Mouse (Mus musculus) right cerebral cortex, postnatal 36 days (tissue): ENCODE results near the gene Cdkal1.

Source experiments
- DNase-seq, 2 experiments: peaks; one replicate each; pipeline ENCODE4 v3.0.0; 2022; ENCODE audit warnings: low spot score in 2 of 2, mixed read lengths in 1 of 2

Gene Cdkal1

DNA sequence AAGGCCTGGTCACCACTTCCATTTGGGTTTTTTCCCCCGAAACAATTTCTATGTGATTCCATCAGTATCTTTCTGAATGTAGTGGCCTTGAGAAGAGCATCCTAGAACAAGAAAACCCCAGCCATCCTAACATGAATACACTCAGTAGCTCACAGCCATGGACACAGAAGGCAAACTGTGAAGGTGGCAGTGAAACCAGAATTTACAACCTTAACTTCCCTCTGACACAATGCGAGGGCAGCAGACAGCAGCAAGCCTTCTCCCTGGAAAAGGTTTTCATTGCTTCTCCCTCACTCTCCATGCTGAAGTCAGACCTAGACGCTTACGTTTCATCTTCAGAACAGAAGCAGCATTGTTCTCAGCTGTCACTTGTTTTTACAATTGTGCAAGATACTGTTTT lies 87.9 kb downstream of the Cdkal1 start:
- DNase-seq = no peak

DNA sequence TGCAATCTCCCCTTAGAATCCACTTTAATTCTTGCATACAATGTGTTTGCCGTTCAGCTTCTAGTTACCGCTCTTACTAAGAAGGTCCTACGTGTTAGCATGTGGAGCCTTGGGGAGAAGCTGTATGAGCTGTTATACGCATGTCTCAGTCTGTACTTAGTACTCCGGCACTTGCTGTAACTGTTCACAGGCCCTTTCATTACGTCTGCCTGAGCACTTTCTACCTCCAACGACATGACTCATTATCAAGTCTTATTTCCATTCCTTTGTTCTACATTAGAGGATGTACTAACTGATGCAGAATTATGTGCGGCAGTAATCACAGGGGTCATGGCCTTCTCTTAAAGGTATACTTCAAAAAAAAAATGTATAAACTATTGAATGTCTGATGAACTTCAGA lies 89.1 kb downstream of the Cdkal1 start:
- DNase-seq = no peak

DNA sequence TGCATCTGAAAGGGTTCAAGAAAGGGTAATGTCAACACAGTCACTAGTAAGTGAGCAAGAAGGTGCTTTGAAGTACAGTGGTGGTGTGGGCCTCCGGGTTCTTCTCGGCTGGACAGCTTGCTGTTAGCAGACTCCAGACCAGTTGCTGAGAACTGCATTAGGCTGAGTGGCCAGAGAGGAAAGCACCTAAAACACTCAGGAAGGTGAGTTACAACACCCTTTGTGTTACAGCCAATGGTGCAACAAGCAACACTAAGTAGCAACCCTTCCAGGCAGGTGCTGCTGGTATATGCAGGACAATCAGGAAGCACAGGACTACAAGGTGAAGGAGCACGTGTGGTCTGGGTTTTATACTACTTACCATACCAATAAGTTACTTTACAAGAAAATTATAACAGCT lies 90.2 kb downstream of the Cdkal1 start:
- no peak for DNase-seq

DNA sequence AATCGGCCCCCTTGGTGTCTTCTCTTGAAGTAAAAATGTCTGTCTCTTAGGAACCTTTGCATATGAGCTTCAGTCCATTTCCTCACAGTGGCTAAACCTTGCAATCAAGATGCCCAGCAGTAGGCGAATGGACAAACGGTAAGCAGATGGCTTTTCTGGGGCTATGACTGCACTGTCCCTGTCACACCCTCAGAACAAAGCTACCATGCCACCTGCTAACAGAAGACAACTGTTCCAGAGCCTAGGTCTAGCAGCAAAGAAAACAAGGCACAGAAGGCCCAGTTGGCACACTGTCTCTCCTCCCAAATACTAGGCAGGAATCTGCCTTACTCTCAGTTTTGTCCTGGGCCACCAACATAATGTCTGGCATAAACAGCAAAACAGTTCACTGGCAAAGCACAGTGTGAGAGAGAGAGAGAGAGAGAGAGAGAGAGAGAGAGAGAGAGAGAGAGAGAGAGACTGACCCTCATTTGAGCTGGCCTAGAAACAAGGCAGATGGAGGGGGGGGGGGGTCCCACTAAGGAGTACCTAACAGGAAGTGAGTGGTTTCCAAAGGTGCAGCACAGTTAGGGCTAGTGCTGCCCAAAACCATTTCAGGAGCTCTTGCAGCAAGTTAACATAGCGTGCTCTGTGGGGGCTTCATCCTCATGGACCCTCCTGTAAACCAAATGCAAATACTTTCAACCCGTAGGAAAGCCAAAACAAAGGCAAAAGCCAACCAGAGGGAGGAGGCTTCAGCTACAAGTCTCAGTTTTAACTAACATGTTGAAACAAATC lies 95.6 kb downstream of the Cdkal1 start:
- no peak for DNase-seq

DNA sequence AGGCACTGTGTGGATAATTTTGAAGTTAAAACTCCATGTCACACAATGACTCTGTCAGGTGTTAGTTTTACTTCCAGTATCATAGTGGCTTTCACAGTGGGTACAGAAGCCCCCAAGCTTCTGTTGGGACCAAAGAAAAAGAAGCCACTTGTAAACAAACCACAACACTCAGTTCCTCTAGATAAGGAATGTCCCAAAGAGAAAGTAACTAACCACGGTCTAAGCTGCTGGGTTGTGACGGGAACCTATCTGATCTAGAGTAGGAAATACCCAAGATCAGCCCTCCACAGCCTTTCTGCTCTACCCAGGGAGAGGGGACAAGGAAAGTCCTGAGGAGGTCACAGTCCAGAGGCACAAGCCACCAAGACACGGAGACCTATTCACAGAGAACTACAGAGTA lies 99.4 kb downstream of the Cdkal1 start:
- no peak for DNase-seq

DNA sequence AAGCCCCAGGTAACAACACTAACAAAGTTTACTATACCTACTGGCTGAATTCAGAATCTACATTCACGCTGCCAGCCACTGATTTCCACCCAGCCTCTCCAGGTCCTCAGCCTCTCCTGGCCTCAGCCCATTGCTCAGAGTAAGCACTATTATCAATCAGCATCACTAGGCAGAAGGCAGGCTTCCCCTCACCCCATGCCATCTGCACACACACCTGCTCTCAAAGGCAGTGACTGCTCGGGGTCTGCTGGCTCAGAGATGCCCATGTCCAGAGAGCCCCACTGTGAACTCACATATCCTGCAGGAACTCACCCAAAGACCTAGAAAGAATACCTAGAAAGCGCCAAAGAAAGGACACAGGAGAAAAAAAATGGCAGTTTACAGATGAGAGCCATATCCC lies 102.2 kb downstream of the Cdkal1 start:
- DNase-seq = no peak

DNA sequence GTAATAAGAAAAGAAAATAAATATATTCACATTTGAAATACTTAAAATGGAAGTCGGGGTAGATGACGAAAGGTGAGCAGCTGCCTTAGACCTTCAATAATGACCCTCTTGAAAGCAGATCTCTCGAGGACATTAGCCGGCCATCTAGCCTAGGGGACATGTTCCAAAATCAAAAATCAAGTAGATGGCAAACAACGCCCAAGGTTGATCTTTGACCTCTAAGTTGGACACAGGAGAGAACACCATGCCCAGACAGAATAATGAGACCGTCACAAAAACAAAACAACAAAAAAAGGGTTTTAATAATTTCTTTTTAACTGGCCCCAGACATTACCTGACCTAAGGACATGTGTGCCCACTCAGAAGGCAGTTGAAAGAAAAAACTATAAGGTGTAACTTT lies 103.4 kb downstream of the Cdkal1 start:
- DNase-seq = no peak

DNA sequence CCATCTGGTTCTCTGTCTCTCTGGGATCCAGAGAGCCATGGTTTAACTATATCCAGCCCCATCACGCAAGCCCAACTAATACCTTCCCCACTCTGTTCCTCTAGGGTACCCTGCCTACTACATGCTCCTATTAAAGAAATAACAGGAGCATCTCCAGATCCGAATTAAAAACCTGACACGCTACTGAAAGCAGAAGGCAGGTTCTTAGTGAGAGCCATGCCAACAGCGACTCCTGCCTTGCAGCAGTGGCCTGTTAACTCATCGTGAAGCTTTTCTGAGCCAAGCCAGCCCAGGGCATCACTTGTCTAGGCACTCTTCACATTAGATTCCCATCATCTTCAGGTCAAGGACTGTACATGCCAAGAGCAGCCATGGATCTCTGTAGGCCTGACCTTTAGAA lies 104.3 kb downstream of the Cdkal1 start:
- no peak for DNase-seq

DNA sequence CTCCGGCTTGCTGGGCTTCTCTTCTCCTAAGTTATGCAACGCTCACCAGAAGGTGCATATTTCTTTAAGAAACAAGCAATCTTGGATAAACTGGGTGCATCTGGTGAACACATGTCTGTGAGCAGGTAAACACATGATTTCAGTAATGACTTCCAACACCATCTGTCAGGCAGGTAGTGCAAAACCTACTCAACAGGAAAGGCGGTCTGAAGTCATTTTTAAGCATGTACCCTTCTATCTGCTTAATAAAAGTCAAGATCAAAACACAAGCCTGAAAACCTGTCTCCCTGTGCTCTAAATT lies 108.2 kb downstream of the Cdkal1 start:
- DNase-seq = no peak

DNA sequence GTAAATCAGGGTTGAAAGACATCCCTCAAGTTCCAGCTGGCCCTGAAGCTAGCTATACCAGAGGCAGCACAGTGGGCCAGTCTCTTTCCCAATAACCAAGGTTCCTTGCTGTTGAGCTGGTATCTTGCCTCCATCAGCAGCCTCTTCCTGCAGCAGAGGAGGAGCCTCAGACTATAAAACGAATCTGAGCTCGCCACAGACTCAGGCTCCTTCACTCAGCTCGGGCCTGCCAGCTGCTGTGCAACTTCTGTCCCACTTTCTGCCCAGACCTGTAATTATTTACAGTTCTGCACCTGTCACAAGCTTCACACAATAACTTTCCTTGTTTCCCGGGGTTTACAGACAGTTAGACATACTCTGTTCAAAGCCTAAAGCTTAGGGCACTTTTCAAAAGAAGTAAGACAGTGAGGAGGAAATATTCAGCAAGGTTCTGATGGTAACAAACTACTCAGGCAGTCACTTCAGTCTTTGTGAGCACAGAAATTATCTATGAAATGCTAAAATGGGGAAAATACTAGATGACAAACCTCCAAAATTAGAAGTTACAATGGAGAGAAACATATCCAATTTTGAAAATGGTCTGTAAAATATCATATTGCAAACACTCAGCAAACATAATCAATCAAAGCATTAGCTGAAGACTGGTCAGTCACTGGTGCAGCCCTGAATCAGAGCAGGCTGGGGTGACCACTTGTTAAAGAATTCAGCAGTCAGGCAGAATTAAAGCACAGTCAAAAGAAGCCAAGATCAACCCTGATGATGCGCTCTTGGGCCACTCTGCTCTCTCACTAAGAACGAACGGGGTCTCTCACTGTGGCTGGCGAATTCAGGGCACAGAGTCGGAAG lies 108.8 kb downstream of the Cdkal1 start:
- DNase-seq = no peak

DNA sequence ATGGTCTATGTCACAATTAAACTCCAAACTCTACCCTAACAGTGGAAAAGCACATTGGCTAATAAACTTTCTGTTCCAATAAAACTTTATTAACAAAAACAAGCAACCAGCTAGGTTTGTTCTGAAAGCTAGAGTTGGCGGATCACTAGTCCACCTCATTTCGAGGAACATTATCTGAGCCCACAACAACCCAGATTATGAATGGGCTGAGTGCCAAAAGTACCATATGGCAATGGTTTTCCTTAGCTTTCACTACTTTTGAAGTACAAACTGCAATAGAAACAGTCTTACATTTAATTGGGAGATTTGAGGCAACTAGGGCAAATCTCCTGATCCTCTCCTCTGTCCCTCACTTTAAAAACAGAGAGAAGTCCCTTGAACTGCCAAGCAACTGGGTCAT lies 110.4 kb downstream of the Cdkal1 start:
- DNase-seq = no peak

DNA sequence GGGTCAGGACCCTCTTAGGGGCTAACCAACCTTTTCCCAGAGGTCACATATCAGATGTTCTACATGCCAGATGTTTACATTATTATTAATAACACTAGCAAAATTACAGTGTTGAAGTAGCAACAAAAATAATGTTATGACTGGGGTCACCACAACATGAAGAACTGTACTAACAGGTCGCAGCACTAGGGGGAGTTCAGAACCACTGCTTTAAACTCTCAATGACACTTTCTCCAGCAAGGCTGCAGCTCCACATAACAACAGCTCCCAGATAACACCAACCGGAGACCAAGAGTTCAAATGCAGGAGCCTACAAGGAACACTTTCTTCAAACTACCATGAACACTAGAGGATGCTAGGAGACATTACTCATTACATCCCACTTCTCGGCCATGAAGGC lies 111.3 kb downstream of the Cdkal1 start:
- DNase-seq = no peak

DNA sequence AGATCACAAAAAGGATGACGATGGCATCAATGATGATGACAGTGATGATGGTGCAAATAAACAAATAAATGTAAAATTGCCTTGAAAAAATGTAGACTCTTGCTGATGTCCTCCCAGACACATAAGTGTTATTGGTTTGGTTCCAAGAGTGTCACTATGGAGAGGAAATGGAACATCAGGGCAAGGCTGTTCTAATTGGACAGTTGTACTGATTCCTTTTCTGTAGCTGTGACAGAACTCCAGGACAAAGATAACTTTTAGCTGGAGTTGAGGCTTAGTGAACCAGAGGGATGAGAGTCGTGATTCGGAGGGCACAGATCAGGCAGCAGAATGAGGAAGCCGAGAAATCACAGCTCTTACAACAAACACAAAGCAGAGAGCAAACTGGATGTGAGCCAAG lies 111.7 kb downstream of the Cdkal1 start:
- DNase-seq = no peak

DNA sequence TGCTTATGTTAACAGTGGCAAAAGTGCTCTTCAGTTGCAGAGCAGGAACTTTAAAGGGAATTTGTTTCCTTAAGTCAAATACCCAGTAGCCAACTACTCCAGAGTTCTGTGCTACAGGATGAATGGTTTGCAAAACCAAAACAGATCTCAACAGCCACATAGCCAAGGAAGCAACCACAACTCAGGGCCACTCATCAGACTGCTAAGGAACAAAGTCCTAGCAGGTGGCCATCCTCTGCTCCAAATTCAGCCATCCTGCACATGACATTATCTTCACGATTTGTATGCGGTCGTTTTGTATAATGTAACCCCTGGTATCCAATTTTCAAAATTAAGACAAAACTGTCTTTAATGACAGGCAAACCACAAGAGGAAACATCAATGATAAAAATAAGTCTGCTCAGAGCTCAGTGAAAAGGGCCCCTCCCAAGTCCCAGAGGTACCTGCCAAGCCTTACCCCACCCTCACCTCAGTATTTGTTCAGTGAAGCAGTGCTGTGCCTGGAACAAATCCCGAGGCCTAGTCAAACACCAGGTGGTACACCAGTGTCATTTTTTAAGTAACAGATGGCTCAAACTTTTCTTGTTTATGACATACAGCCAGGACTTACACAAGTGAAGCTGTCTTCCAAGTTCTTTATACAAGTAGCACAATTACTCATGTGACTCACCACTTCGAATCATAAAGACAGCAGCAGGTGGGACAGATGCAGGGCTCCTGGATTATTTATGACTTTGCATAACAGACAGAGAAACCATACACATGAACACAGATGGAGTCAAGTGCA lies 117.6 kb downstream of the Cdkal1 start:
- peak in 1 of 2 experiments; percentile 20 for DNase-seq

DNA sequence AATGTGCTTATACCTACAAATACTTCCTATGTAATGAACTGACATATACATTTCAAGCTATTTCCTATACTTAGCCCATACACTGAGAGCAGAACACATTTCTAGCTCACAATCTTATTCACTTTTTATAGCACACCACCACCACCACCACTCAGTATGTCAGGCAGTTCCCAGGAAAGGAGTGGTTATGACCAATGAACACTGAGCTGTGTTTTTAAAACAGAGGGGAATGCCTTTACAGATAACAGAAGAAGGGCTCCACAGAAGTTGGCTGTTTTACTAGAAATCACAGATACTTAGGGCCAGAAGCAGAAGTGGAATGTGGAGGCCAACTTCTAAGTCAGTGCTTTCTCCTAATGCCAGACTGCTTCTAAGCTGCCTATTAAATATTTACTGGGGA lies 121.0 kb downstream of the Cdkal1 start:
- DNase-seq = no peak

DNA sequence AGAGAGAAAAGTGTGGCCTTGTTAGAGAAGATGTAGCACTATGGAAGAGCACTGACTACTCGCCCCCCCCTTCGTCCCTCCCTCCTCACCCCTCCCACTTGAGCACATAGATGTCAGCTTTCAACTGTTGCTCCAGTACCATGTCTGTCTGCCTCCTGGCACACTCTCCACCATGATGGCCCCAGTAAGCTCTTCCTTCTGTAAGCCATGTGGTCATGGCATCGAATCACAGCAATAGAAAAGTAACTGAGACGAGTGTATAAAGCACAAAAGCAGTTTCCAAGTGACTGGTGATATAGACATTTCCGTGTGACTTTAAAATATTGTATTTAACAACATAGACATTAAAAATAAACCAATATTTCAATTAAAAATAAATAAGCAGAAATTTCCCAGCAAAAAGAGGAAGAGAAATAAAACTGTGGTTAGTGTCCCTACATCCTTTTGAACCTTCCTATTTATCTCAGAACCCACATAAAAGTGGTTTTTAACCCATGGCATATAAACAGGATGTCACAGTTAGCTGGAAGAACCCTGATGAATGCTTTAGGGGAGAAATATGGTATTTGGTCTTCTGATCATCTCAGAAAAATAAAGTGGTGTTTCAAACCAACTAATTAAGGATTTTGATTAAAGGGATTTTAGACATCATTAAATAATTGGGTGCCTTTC lies 129.2 kb downstream of the Cdkal1 start:
- DNase-seq = no peak

DNA sequence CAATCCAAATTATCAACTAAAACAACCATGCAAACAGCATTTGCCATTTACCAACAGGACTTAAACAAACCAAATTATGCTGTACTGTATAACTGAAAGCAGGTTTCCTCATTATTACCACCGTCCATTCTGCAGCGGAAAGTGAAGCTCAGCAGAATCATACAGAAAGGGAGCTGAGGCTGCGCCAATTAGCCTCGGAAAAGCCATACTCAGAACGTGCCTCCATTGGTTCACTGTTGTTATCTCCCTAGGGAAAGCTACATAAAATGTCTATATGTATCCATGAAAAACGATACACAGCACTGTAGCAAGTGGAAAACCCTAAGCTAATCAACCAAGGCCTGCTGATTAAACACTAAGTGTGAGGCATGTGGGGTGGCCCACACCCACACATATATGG lies 130.6 kb downstream of the Cdkal1 start:
- DNase-seq = no peak

DNA sequence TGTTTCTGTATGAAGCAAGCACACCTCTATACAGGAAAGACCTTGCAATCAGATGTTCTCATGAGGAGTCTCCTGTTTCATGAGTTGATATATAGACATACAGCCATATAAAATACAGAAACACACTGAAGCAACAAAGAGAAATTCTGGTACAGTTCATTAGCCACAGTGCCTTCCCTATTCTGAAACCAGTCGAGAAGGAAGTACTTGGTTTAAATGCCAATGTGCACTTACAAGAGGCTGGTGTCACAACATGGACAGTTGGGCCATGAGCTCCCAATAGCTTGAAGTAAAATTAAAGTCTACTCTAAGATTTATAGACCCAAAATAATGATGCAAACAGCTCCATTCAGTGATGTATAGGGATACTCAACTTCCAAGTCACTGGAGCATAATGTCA lies 132.3 kb downstream of the Cdkal1 start:
- DNase-seq = no peak

DNA sequence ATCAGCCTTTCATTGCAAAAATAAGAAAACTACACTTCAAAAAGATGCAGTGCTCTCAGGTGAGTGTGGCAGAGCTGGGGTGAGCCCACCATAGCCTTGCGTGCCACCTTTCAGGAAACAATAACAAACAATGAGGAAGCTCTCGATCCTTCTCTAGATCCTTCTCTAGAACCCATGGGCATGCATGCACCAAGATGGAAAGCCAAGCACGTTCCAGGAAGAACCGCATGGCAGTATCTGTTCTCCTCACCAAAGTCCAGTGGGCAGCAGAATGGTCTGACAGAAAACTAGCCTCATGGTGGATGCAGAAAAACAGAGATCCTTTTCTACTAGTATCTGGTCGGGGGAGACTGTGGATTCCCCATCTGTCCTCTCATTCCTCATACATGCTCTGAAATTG lies 134.3 kb downstream of the Cdkal1 start:
- DNase-seq = no peak

DNA sequence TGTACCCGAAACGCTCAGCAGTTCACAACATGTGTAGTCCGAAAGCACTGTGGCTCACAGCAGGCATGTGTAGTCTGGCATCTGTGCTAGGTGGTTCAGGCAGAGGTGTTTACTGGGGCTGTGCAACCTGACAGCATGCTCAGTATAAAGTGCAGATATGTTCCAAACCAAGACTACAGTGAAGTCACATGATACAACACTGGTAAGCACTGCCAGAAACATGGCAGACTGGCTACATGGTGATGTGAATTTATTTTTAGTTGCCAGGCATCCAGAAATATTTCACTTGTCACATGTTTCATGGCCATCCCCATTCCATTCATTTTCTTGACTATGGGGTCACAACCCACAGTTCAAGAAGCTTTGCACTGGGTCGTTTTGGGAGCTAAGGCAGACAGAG lies 138.9 kb downstream of the Cdkal1 start:
- no peak for DNase-seq

DNA sequence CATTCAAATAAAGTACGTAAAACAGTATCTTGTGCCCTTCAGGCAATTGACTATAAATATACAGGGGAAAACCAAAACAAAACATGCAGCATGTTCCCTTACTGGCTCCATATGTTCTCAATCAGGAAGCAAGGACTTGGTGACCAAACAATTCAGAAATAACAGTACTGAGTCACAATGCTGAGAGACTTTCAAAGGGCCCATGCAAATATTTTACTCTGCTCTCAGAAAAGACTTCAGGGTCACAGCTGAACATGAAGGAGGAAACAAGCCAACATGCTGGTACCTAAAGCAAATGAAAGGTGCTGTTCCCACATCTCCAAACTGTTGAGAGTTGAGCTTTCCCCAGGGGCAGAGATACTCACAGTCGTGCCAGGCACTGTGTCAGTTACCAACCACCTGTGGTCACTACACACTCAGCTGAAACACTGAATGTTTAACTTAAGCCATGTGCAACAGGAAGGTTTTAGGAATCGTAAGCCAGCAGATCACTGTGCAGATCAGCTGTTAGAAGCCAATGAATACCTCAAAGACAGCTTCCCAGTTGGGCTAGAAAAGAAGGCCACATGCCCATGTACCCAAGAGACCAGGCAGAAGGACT lies 140.1 kb downstream of the Cdkal1 start:
- DNase-seq = no peak

DNA sequence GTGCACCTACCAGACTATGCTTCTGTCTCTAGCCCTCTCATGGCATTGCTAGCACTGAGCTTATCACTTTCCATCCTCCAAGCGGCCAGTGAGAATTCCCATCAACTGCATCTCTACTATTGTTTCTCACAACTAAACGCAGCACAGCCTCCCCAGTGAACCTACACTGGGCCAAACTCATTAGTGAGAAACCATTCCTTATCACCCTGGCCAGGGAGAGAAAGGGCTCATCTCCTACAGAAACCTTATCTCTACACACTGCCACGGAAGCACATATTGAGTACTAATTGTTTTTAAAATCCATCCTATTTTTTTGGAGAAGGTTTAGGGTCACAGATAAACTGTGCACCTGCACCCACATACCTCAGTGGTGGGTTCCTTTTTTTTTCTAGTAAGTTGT lies 147.9 kb downstream of the Cdkal1 start:
- DNase-seq = no peak
